Mouse (Mus musculus) midbrain, postnatal 0 days (tissue): ENCODE measurements around the gene Akap2. TPM values are rescaled to one million over a fixed set of nuclear protein-coding genes. Genes with fewer than 3 reads are reported as not detected.

Source experiments
- ATAC-seq: fragments of 200-750 bp; cut with Nextera tagmentation; 2 replicates; pipeline ENCODE4 v1.8.0; 2017; ENCODE audit warnings: moderate number of reproducible peaks, mild to moderate bottlenecking, moderate TSS enrichment, moderate library complexity; ENCODE audit not compliant: low FRiP score
- DNase-seq: peaks from one replicate; pipeline ENCODE4 v3.0.0-alpha.2; 2015; ENCODE audit warnings: low spot score
- H3K27ac ChIP-seq: fragments of 300-500 bp; sonication (generic); 2 replicates; pipeline ENCODE4 v1.5.1; 2014; ENCODE audit warnings: low read depth, mild to moderate bottlenecking, low read length, mixed read lengths
- H3K27me3 ChIP-seq: fragments of 300-500 bp; sonication (generic); 2 replicates; pipeline ENCODE4 v1.6.1; 2014; ENCODE audit warnings: low read length, control low read depth, mixed read lengths; ENCODE audit not compliant: insufficient read depth
- H3K36me3 ChIP-seq: fragments of 300-500 bp; sonication (generic); 2 replicates; pipeline ENCODE4 v1.6.1; 2014; ENCODE audit warnings: low read length, control low read depth, mixed read lengths; ENCODE audit not compliant: insufficient read depth
- H3K4me1 ChIP-seq: fragments of 300-500 bp; sonication (generic); 2 replicates; pipeline ENCODE4 v1.6.1; 2014; ENCODE audit warnings: mild to moderate bottlenecking, control low read depth, antibody characterized with exemption, low read length, mixed read lengths; ENCODE audit not compliant: insufficient read depth
- H3K4me2 ChIP-seq: fragments of 300-500 bp; sonication (generic); 2 replicates; pipeline ENCODE4 v1.6.1; 2014; ENCODE audit warnings: low read depth, mild to moderate bottlenecking, low read length, mixed read lengths; ENCODE audit not compliant: poor library complexity, severe bottlenecking
- H3K4me3 ChIP-seq: fragments of 300-500 bp; sonication (generic); 2 replicates; pipeline ENCODE4 v1.5.1; 2014; ENCODE audit warnings: low read depth, mild to moderate bottlenecking, low read length, moderate library complexity
- H3K9ac ChIP-seq: fragments of 300-500 bp; sonication (generic); replicated peaks from 2 replicates; pipeline ENCODE4 v1.6.1; 2014; ENCODE audit warnings: mild to moderate bottlenecking, low read length, moderate library complexity, mixed read lengths; ENCODE audit not compliant: poor library complexity, severe bottlenecking
- H3K9me3 ChIP-seq: fragments of 300-500 bp; sonication (generic); 2 replicates; pipeline ENCODE4 v1.6.1; 2016; ENCODE audit warnings: low read length, control low read depth
- CTCF ChIP-seq: IDR thresholded peaks from 2 replicates; pipeline ENCODE4 v1.5.1; 2016; ENCODE audit warnings: antibody characterized with exemption, mild to moderate bottlenecking
- WGBS: fragments of 180-500 bp; shearing (Covaris S2); extraction: QIAGEN DNeasy Blood & Tissue Kit; methylation state at CpG from one replicate; pipeline ENCODE4 v1.1.7; 2014; 5-methylcytosine and 5-hydroxymethylcytosine counted together
- polyA plus RNA-seq: library from polyadenylated mRNA; unstranded; fragments of >200 nt; fragmentation: Nextera tagmentation; extraction: Ambion mirVana; gene quantifications from 2 replicates; pipeline ENCODE4 v1.2.1, GENCODE M21; 2015
- total RNA-seq: library from RNA; depleted of rRNA; stranded (reverse); fragments of >200 nt; gene quantifications from 2 replicates; pipeline ENCODE4 v1.2.3, GENCODE M21; 2014

The Akap2 gene
- total and polyA plus RNA-seq, 2 experiments from 2014 or later = 12.1 to 24.4 TPM

DNA sequence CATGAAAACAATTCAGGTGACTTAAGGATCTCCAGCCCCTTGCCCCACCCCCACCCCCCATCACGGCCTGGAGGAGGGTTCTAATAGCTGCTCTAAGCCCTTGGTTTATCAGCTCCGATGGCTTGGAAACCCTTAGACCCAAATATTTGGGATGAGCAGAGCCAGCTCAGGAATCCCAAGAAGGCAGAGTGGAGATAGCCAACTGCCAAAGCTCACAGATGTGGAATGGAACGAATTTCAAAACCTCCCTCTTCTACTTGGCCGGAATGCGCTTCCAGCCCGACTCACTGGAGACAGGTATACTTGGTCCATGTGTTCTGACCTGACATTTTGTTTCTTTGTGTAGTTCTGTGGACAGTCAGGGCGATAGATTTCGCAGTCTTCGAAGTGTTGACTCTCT, 111.7 kb downstream of the Akap2 start:
- Histone ChIP-seq H3K9me3 (no peaks in the 10 kb centered on the region), H3K27ac (no peak overlapping the region), H3K4me1 (peaks cover 6% of the 10 kb centered on the region; the same call in 1 of the 2 replicates), H3K9ac (no peak overlapping the region), H3K4me3 (no peak overlapping the region), H3K4me2 (no peak overlapping the region), H3K27me3 (no peaks in the 10 kb centered on the region), H3K36me3 (no peaks in the 10 kb centered on the region)
- DNase-seq = no peak
- 79% methylated on average over 9 of the region's 9 CpGs for WGBS
- TF ChIP-seq CTCF = no peak
- no peak for ATAC-seq

DNA sequence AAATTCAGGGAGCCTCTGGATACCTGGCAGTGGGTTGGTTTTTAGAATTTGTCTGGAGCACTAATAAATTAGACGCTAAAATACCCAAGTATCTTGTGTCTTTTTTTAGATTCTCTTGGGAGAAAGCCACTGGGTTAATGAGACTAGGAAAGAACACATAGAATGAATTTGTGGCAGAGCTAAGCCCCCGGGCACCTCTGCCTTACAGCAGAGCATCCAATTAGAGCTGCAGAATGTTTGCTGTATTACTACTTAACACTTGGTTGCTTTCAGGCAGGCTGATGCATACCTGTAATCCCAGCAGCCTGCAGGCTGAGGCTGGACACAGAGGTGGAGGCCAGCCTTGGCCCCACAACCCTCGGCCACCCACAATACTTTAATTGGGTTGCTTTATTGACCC, 112.3 kb downstream of the Akap2 start:
- Histone ChIP-seq H3K36me3 (no peaks in the 10 kb centered on the region), H3K4me3 (no peak overlapping the region), H3K4me1 (peaks cover 3% of the 10 kb centered on the region; the same call in 1 of the 2 replicates), H3K9me3 (no peaks in the 10 kb centered on the region), H3K27me3 (no peaks in the 10 kb centered on the region), H3K4me2 (no peak overlapping the region), H3K27ac (no peak overlapping the region), H3K9ac (no peak overlapping the region)
- peak; percentile 35 for DNase-seq
- 65% methylated on average over 3 of the region's 3 CpGs for WGBS
- 0 out of 2 replicates have a peak, but pooled peaks have one; percentile 39 for ATAC-seq
- TF ChIP-seq CTCF = no peak

DNA sequence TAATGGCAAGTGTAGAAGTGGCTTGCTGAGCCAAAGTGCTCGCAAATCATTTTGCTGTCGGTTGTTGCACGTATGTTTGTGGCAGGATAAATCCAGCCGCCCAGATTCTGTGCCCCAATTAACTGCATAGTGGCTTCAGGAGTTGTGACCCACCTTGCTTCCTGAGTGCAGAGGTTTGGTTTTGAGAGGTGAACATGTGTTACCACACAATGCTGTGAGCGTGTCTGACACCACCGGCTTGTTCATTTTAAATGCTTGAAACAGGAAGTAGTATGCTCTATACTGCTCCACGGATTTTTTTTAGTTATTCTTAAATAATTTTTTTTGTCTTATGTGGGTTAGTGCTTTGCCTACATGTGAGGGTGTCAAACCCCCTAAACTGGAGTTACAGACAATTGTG, 114.9 kb downstream of the Akap2 start:
- no peaks in the 10 kb centered on the region for H3K27me3 ChIP-seq
- ATAC-seq (no peak), DNase-seq (no peak)
- no peak overlapping the region for H3K4me3 ChIP-seq
- no peaks in the 10 kb centered on the region for H3K36me3 ChIP-seq
- H3K27ac ChIP-seq = no peak overlapping the region
- H3K9me3 ChIP-seq = no peaks in the 10 kb centered on the region
- H3K4me2 ChIP-seq = no peak overlapping the region
- WGBS = 68% methylated on average over 7 of the region's 7 CpGs
- no peak overlapping the region for H3K9ac ChIP-seq
- TF ChIP-seq CTCF = no peak
- H3K4me1 ChIP-seq = peaks cover 3% of the 10 kb centered on the region; the same call in 1 of the 2 replicates

DNA sequence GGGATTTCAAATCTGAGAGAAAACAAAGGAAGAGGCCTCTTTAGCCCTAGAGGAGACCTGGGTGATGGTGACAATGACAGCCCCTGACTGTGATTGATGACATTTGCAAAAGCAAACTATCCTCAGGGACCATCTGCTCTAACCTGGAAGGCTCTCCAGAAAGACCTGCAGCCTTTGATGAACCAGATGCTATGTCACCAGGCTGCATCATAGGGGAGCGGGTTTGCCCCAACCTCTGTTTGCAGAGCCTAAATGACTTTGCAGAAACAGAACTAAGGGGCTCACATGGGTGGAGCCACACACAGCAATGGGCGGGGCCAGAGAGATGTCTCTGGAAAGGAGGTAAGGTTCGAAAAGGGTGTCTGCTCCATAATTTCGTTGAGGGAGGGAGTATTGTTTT, 115.6 kb downstream of the Akap2 start:
- Histone ChIP-seq H3K4me2 (no peak overlapping the region), H3K27ac (no peak overlapping the region), H3K9ac (no peak overlapping the region), H3K4me3 (no peak overlapping the region), H3K9me3 (no peaks in the 10 kb centered on the region), H3K27me3 (no peaks in the 10 kb centered on the region), H3K36me3 (no peaks in the 10 kb centered on the region), H3K4me1 (peaks cover 3% of the 10 kb centered on the region; the same call in 1 of the 2 replicates)
- ATAC-seq (no peak), DNase-seq (no peak)
- WGBS = 81% methylated on average over 4 of the region's 4 CpGs
- no peak for TF ChIP-seq CTCF

DNA sequence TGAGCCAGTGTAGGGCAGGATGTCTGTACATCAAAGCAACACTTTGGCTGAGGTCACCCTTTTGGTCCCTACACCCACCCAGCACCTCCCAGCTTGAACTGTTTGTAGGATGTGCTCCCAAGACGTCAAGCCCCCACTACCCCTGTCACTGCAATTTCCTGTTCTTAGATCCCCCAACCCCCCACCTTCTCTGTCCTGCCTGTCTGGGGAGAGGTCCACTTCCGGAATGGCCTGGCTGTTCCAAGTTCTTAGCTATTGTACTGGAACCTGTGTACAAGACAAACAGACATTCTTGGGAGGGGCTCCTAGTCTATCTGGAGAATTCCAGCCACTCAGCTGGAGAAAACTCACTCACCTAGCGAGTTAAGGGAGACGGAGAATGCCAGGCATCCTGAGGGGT, 116.7 kb downstream of the Akap2 start:
- no peak for ATAC-seq
- DNase-seq = no peak
- 83% methylated on average over 4 of the region's 4 CpGs for WGBS
- Histone ChIP-seq H3K4me2 (no peak overlapping the region), H3K27me3 (no peaks in the 10 kb centered on the region), H3K27ac (no peak overlapping the region), H3K36me3 (no peaks in the 10 kb centered on the region), H3K4me3 (no peak overlapping the region), H3K9me3 (no peaks in the 10 kb centered on the region), H3K9ac (no peak overlapping the region), H3K4me1 (peaks cover 3% of the 10 kb centered on the region; the same call in 1 of the 2 replicates)
- no peak for TF ChIP-seq CTCF

DNA sequence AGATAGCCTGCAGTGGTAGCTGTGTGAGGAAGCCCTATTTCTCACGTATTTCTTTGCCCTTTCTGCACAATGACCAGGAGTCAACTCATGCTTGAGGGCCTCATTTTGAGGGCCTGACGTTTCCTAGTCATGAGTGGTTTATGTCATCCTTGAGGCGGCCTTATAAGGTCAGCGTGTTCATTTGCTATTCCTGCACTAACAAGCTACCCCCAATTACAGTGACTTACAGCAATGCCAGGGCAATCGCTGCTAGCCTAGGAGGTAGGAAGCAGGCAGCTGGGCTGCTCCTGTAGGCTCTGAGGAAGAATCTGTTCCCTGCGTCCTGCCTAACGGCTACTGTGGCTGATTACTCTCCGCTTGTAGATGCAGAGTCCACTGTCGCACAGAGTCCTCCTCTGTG, 119.6 kb downstream of the Akap2 start:
- no peak overlapping the region for H3K4me2 ChIP-seq
- no peak for DNase-seq
- no peaks in the 10 kb centered on the region for H3K9me3 ChIP-seq
- ATAC-seq = no peak
- no peak overlapping the region for H3K27ac ChIP-seq
- H3K36me3 ChIP-seq = no peaks in the 10 kb centered on the region
- H3K4me3 ChIP-seq = no peak overlapping the region
- H3K9ac ChIP-seq = no peak overlapping the region
- no peaks in the 10 kb centered on the region for H3K27me3 ChIP-seq
- WGBS = 70% methylated on average over 9 of the region's 9 CpGs
- TF ChIP-seq CTCF = no peak
- peaks cover 3% of the 10 kb centered on the region; the same call in 1 of the 2 replicates for H3K4me1 ChIP-seq
